Mouse (Mus musculus) cerebellum, adult (tissue): ENCODE results near the gene Asic2.

Experiments
- ATAC-seq: cut with Nextera tagmentation; 2 replicates; pipeline ENCODE4 v1.9.2; 2017; ENCODE audit warnings: mild to moderate bottlenecking, moderate library complexity, mixed read lengths; ENCODE audit not compliant: insufficient number of reproducible peaks, low FRiP score, low TSS enrichment

Gene Asic2

GRCm38 (mm10) chr11:81965653-81966625, 2.3 kb downstream of the Asic2 start:
- ATAC-seq = no peak

GRCm38 (mm10) chr11:81964561-81964960, 3.7 kb downstream of the Asic2 start:
- no peak for ATAC-seq

GRCm38 (mm10) chr11:81954398-81954797, 13.9 kb downstream of the Asic2 start:
- no peak for ATAC-seq

- no peak for ATAC-seq
Measured at GRCm38 (mm10) chr11:81948021-81948420, 20.2 kb downstream of the Asic2 start.

GRCm38 (mm10) chr11:81942167-81942566, 26.1 kb downstream of the Asic2 start:
- ATAC-seq = no peak

- no peak for ATAC-seq
Measured at GRCm38 (mm10) chr11:81940988-81941387, 27.3 kb downstream of the Asic2 start.

GRCm38 (mm10) chr11:81937516-81937915, 30.7 kb downstream of the Asic2 start:
- ATAC-seq = no peak

- no peak for ATAC-seq
Measured at GRCm38 (mm10) chr11:81926393-81926792, 41.9 kb downstream of the Asic2 start.

- no peak for ATAC-seq
Measured at GRCm38 (mm10) chr11:81923626-81924025, 44.6 kb downstream of the Asic2 start.

- ATAC-seq = no peak
Measured at GRCm38 (mm10) chr11:81923096-81923495, 45.2 kb downstream of the Asic2 start.

- ATAC-seq = no peak
Measured at GRCm38 (mm10) chr11:81915501-81915900, 52.8 kb downstream of the Asic2 start.

GRCm38 (mm10) chr11:81913071-81913470, 55.2 kb downstream of the Asic2 start:
- no peak for ATAC-seq

- ATAC-seq = no peak
Measured at GRCm38 (mm10) chr11:81909397-81909894, 58.8 kb downstream of the Asic2 start.

- ATAC-seq = no peak
Measured at GRCm38 (mm10) chr11:81908760-81909159, 59.5 kb downstream of the Asic2 start.

GRCm38 (mm10) chr11:81902318-81902717, 65.9 kb downstream of the Asic2 start:
- no peak for ATAC-seq

GRCm38 (mm10) chr11:81897547-81898354, 70.5 kb downstream of the Asic2 start:
- ATAC-seq = no peak

- no peak for ATAC-seq
Measured at GRCm38 (mm10) chr11:81896511-81896910, 71.7 kb downstream of the Asic2 start.

GRCm38 (mm10) chr11:81871506-81872213, 96.6 kb downstream of the Asic2 start:
- no peak for ATAC-seq

GRCm38 (mm10) chr11:81865661-81866382, 102.4 kb downstream of the Asic2 start:
- no peak for ATAC-seq
